Mouse (Mus musculus) small intestine, adult 2 months (tissue): ENCODE measurements around the gene Nup210l.

Experiments used
- CTCF ChIP-seq: fragments of 200-500 bp; IDR thresholded peaks from 2 replicates; pipeline ENCODE4 v1.5.1; 2012; ENCODE audit warnings: low read depth, mild to moderate bottlenecking, control low read depth, inconsistent platforms, low read length, moderate library complexity, mixed read lengths; ENCODE audit not compliant: insufficient replicate concordance, insufficient read length; ENCODE audit errors: extremely low read depth
- POLR2A ChIP-seq: fragments of 200-500 bp; IDR thresholded peaks from 2 replicates; pipeline ENCODE4 v1.6.1; 2012; ENCODE audit warnings: low read depth, mild to moderate bottlenecking, control low read depth, inconsistent platforms, low read length, moderate library complexity

- TF ChIP-seq POLR2A = no peak
- no peak for TF ChIP-seq CTCF
Measured at GRCm38 (mm10) chr3:90203619-90204018, 99.7 kb downstream of the Nup210l start.
